Mouse (Mus musculus) layer of hippocampus, adult 9-11 months (tissue): ENCODE results near the gene Tmem108.
A peak's percentile ranks its signal among the peaks of the same experiment; 100 is the strongest.

Experiments used
- DNase-seq: peaks from one replicate; pipeline ENCODE4 v3.0.0; 2022

The Tmem108 gene

GRCm38 (mm10) chr9:103761647-103762084 lies at the start of gene Tmem108:
Gene Tmem108, minus strand, starts transcription at chr9:103761837.
- peak; percentile 93 for DNase-seq

GRCm38 (mm10) chr9:103789029-103789428 lies 27.4 kb upstream of the Tmem108 start:
- DNase-seq = no peak

DNA sequence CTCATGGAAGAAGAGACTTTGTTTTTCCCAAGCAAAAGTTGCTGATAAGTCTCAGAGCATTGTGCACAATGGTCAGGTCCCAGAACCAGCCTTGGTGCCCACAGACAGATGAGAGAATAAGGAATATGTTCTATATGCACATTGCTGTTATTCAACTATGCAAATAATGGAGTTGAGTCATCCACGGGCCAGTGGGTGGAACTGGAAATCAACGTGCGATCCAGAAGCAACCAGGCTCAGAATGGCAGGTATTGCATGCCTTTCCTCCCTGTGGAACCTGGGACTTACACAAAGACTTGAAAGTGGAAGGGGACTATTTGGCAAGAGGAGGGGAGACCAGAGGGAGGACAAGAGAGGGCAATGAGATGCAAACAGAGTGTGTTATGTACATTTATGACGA lies 22.5 kb upstream of the Tmem108 start:
- DNase-seq = no peak

- no peak for DNase-seq
Measured at GRCm38 (mm10) chr9:103783276-103783675, 21.6 kb upstream of the Tmem108 start.

- DNase-seq = no peak
Measured at GRCm38 (mm10) chr9:103782306-103782705, 20.7 kb upstream of the Tmem108 start.

DNA sequence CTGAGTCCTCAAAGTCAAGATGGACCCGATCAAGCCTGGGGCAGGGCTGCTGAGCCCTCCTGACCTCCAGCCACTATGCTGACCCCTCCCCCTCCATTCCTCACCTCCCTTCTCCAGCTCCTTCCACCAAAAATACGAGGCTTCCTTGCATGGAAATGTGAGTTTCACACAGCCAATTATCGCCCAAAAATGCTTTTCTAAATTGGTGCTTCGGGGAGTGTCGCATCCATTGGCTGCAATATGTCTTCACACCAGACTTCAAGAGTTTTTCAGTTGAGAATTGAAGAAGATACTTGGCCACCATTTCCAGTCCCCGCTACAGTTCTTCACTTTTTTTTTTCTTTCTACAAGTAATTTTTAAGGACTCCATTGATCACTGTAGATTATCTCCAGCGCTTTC lies 19.8 kb upstream of the Tmem108 start:
- no peak for DNase-seq

- no peak for DNase-seq
Measured at GRCm38 (mm10) chr9:103780598-103780997, 19.0 kb upstream of the Tmem108 start.

- no peak for DNase-seq
Measured at GRCm38 (mm10) chr9:103778185-103778584, 16.5 kb upstream of the Tmem108 start.

- no peak for DNase-seq
Measured at GRCm38 (mm10) chr9:103761151-103761571, 476 bp downstream of the Tmem108 start.

- DNase-seq = no peak
Measured at GRCm38 (mm10) chr9:103760356-103760755, 1.3 kb downstream of the Tmem108 start.

DNA sequence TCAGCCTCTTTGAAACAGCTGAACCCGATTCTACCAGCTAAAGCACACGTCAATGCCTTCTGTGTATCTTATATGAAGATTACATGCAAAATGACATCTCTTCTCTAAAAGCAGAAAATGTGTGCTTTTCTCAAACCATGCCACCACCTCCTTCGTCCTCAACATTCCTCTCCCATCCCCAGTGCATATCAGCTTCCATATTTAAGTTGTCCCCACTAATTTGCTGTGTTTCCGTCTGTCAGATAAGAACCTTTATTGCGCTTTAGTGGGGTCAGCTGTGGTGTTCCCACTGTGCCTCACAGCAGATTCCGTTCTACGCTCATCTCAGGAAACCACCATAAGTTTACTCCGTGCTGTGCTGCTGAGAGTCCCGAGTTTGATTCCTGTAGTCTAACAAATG lies 1.8 kb downstream of the Tmem108 start:
- no peak for DNase-seq

DNA sequence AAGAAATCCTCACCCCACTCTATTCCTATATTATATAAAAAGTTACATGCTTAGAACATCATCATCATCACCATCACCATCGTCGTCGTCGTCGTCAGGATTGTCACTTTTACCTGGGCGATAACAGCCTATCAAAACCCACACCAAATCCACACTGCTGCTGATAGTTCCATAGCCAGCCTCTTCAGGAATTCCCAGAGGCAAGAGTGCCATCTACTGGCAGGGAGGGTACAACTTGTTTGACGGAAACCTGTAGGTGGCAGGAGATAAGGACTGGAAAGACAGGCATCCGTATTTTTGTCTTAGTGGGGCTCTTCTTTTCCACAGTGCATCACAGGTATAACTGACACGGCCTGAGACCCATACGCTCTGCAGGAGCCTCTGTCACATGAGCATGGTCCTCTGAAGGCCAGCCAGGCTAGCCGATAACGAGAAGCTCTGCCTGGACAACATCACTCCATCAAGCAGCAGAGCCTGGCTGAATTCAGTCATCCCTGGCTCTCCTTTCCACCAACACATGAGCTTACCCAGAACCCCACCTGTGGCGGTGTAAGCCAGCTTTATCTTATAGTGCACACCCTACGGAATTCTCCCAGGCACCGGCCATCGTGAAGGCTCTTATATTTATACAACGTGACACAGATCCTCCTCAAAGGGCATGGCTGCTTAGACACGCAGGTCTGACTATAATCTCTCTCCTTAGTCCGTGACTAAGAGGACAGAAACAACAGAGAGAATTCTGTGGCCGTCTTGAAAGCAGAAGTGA lies 2.5 kb downstream of the Tmem108 start:
- DNase-seq = peak; percentile 88

GRCm38 (mm10) chr9:103758246-103758645 lies 3.4 kb downstream of the Tmem108 start:
- no peak for DNase-seq

- no peak for DNase-seq
Measured at GRCm38 (mm10) chr9:103752618-103753017, 9.0 kb downstream of the Tmem108 start.

- DNase-seq = no peak
Measured at GRCm38 (mm10) chr9:103751568-103751967, 10.1 kb downstream of the Tmem108 start.

DNA sequence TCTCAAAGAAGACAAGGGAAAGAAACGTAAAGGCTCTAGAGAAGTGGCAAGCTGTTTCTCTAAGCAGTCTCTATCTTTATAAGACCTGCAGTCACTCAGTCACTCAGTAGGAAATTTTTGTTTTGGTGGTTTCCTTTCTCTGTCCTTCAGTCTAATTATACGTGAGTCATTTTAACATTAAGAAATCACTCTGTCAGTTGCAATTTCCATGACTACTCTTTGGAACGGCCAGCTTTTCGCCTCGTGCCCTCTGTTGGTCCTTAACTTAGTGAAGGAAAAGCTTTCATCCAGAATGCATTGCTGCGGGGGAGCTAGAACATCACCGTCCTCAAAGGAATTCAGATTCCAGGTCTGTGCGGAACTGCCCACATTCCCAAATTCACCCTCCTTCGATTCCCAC lies 11.1 kb downstream of the Tmem108 start:
- no peak for DNase-seq

- DNase-seq = no peak
Measured at GRCm38 (mm10) chr9:103746598-103746997, 15.0 kb downstream of the Tmem108 start.

DNA sequence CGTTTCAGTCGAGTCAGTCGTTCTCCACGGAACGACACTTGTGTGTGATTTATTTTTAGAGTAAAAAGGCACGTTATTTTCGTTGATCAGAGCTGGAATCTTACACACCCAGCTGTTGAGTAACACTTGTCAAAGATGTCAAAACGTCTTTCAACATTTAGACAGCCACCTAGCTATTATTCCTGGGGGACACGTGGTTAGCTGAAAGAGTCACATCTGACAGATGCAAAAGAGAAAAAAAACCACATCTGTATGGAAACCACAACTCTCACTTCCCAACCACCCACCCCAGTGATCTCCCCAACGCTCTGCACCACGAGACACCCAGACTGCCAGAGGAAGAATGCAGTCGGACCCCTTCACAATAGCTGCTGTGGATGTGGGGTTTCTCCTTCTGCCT lies 21.5 kb downstream of the Tmem108 start:
- no peak for DNase-seq

GRCm38 (mm10) chr9:103739062-103739461 lies 22.6 kb downstream of the Tmem108 start:
- no peak for DNase-seq

- no peak for DNase-seq
Measured at GRCm38 (mm10) chr9:103729716-103730115, 31.9 kb downstream of the Tmem108 start.

- DNase-seq = peak; percentile 65
Measured at GRCm38 (mm10) chr9:103726751-103727462, 34.7 kb downstream of the Tmem108 start.

GRCm38 (mm10) chr9:103725497-103725896 lies 36.1 kb downstream of the Tmem108 start:
- DNase-seq = no peak

DNA sequence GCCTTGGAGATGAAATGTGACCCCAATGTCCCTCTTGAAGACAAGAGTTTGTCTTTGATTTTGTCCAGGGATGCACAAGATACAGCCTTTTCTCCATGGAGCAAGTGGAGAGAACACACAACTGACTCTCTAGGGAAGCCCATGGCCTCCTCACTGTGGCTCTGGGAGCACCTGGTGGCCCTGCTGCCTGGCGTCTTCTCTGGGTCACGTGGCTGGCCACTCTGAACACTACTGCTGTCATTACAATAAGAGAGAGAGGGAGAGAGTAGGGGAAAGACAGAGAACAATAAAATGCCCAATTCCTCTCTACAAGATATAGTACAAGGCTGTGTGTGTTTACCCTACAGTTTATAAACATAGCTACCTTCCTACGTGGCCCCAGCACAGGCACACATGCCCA lies 40.2 kb downstream of the Tmem108 start:
- DNase-seq = no peak

DNA sequence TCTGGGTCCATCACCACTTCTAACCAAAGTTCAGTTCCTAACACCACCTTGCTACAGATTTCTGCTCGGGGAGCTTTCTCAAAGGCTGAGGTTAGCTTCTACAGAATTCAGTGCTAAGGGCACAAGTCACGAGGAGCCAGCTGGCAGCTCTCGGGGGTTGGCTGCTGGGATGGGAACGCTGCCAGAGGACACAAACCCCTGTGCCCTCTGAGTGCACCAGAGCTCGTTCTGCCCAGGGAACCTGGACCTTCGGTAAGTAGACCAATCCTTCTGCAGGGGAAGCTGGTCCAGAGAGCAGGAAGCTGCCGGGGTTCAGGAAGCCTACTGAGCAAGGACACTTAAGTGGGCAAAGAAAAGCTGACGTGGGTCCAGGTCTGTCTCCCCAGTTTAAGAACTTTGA lies 40.6 kb downstream of the Tmem108 start:
- DNase-seq = no peak
